Mouse (Mus musculus) embryonic facial prominence, embryonic 12.5 days (tissue): ENCODE measurements at regions not wholly inside any gene's neighbourhood (a gene's known extent, or its start where the extent isn't known, plus 50 kb on each side); places are given as distances from the start of the nearest gene placed in this dataset.
"Not testable (repeated sequence)": the region's sequence is repeated elsewhere in the genome, so short reads cannot be mapped to it uniquely, and the experiment has no call there.

ENCODE experiments used
- ATAC-seq: fragments of 200-750 bp; cut with Nextera tagmentation; 2 replicates; pipeline ENCODE4 v1.8.0; 2017; ENCODE audit not compliant: insufficient number of reproducible peaks, insufficient read depth, low FRiP score, low TSS enrichment
- H3K27ac ChIP-seq: fragments of 300-500 bp; sonication (generic); 2 replicates; pipeline ENCODE4 v1.5.1; 2016; ENCODE audit warnings: mild to moderate bottlenecking
- H3K27me3 ChIP-seq: fragments of 300-500 bp; sonication (generic); 2 replicates; pipeline ENCODE4 v1.6.1; 2016; ENCODE audit warnings: mild to moderate bottlenecking, moderate library complexity
- H3K36me3 ChIP-seq: fragments of 300-500 bp; sonication (generic); 2 replicates; pipeline ENCODE4 v1.6.1; 2016; ENCODE audit warnings: mild to moderate bottlenecking
- H3K4me1 ChIP-seq: fragments of 300-500 bp; sonication (generic); 2 replicates; pipeline ENCODE4 v1.6.1; 2016
- H3K4me2 ChIP-seq: fragments of 300-500 bp; sonication (generic); replicated peaks from 2 replicates; pipeline ENCODE4 v1.6.1; 2016; ENCODE audit warnings: mild to moderate bottlenecking, moderate library complexity
- H3K4me3 ChIP-seq: fragments of 300-500 bp; sonication (generic); 2 replicates; pipeline ENCODE4 v1.5.1; 2016; ENCODE audit warnings: mild to moderate bottlenecking
- H3K9ac ChIP-seq: fragments of 300-500 bp; sonication (generic); 2 replicates; pipeline ENCODE4 v1.6.1; 2016; ENCODE audit warnings: mild to moderate bottlenecking, moderate library complexity
- H3K9me3 ChIP-seq: fragments of 300-500 bp; sonication (generic); 2 replicates; pipeline ENCODE4 v1.6.1; 2016; ENCODE audit warnings: mild to moderate bottlenecking, moderate library complexity
- WGBS: fragments of 180-500 bp; shearing (Covaris S2); methylation state at CpG from one replicate; pipeline ENCODE4 v1.1.7; 2016; 5-methylcytosine and 5-hydroxymethylcytosine counted together

GRCm38 (mm10) chr14:120805816-120806552, 105.0 kb upstream of the Ipo5 start:
- WGBS, result 47% methylated on average over 12 of the region's 12 CpGs
- not testable (repeated sequence) for H3K9me3 ChIP-seq, H3K36me3 ChIP-seq, H3K4me2 ChIP-seq, H3K4me3 ChIP-seq, H3K9ac ChIP-seq, H3K27ac ChIP-seq, H3K4me1 ChIP-seq, H3K27me3 ChIP-seq
- peak; percentile 12; the same call in 1 of the 2 replicates for ATAC-seq

- H3K4me2 ChIP-seq, result no peak overlapping the region
- H3K9me3 ChIP-seq, result no peaks in the 10 kb centered on the region
- H3K27ac ChIP-seq, result no peak overlapping the region
- no peak overlapping the region for H3K4me3 ChIP-seq
- H3K36me3 ChIP-seq, result no peaks in the 10 kb centered on the region
- no peak; the same call in 1 of the 2 replicates for ATAC-seq
- no peak overlapping the region for H3K9ac ChIP-seq
- H3K4me1 ChIP-seq, result peaks cover 6% of the 10 kb centered on the region; the same call in 1 of the 2 replicates
- H3K27me3 ChIP-seq, result no peaks in the 10 kb centered on the region
- 34% methylated on average over 10 of the region's 10 CpGs for WGBS
Observed at GRCm38 (mm10) chr14:120806553-120806893, 104.5 kb upstream of the Ipo5 start.

DNA sequence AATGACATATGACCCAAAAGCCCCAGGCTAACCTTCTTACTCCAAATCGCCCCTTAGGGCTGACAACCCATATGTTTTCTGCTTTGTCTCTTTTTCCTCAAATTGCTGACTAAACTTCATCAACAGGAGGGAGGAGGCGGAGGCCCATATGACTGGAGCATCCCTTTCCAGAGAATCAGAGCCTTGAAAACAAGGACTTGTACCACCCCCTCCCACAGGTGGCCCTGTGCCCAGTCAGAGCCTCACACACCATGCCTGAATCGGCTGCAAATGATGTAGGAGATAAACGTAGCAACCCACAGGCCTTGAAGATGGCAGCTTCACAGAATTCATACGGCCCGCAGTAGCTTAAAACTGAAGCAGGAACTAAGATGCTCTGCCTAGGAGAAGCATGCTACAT, 101.7 kb upstream of the Ipo5 start:
- Histone ChIP-seq H3K4me1 (peaks cover 2% of the 10 kb centered on the region; the same call in 1 of the 2 replicates), H3K4me2 (no peak overlapping the region), H3K9ac (no peak overlapping the region), H3K27me3 (no peaks in the 10 kb centered on the region), H3K4me3 (no peak overlapping the region), H3K27ac (no peak overlapping the region), H3K36me3 (no peaks in the 10 kb centered on the region), H3K9me3 (no peaks in the 10 kb centered on the region)
- ATAC-seq, result no peak
- 92% methylated on average over 6 of the region's 6 CpGs for WGBS

DNA sequence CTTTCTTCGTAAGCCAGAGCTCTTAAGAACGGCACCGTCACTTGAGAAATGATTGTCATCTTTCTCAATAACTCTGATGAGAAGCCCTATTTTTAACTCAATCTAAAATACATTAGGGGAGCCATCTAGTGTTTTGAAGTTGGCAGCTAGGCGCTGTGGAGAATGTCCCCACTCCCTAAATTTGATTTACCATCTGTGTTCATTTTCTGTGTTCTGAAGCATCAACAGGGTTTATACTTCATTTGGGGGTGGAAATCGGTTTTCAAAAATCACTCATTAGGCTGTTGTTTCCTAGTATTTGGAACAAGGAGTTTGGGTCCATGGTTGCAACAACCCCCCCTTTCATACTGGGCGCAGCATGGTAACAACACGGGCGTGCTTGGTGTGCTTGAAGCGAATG, 97.1 kb upstream of the Ipo5 start:
- Histone ChIP-seq H3K4me1 (no peaks in the 10 kb centered on the region), H3K27ac (no peak overlapping the region), H3K27me3 (no peaks in the 10 kb centered on the region), H3K9ac (no peak overlapping the region), H3K4me2 (no peak overlapping the region), H3K4me3 (no peak overlapping the region), H3K36me3 (no peaks in the 10 kb centered on the region), H3K9me3 (no peaks in the 10 kb centered on the region)
- WGBS, result 87% methylated on average over 9 of the region's 9 CpGs
- ATAC-seq, result no peak

GRCm38 (mm10) chr14:120815126-120815525, 95.9 kb upstream of the Ipo5 start:
- not testable (repeated sequence) for H3K27me3 ChIP-seq, ATAC-seq, H3K4me1 ChIP-seq, H3K9me3 ChIP-seq, H3K9ac ChIP-seq, H3K27ac ChIP-seq, H3K36me3 ChIP-seq, H3K4me2 ChIP-seq, H3K4me3 ChIP-seq
- 84% methylated on average over 3 of the region's 3 CpGs for WGBS

GRCm38 (mm10) chr14:120816529-120816928, 94.5 kb upstream of the Ipo5 start:
- H3K27ac ChIP-seq, result no peak overlapping the region
- no peaks in the 10 kb centered on the region for H3K27me3 ChIP-seq
- H3K4me3 ChIP-seq, result no peak overlapping the region
- no peaks in the 10 kb centered on the region for H3K4me1 ChIP-seq
- WGBS, result 88% methylated on average over 2 of the region's 2 CpGs
- H3K9me3 ChIP-seq, result no peaks in the 10 kb centered on the region
- no peak overlapping the region for H3K9ac ChIP-seq
- no peaks in the 10 kb centered on the region for H3K36me3 ChIP-seq
- ATAC-seq, result no peak
- H3K4me2 ChIP-seq, result no peak overlapping the region

DNA sequence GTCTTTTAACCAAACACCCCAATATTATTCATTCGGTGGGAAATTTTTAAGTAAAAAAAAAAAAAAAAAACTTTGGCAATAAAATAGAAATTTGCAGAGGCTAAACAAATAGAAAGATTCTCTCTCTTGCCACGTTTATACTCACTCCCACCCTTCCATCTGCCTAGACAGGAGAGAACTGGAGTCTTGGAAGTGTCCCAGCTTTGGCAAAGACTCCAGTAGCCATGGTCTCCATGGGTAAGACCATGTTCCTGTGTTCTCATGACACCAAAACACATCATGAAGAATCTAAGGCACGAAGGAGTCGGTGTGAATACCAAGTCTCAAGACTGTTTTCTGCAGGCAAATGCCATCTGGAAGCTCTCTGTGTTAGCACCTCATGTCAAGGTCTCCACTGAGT, 84.8 kb upstream of the Ipo5 start:
- H3K27me3 ChIP-seq, result no peaks in the 10 kb centered on the region
- no peak overlapping the region for H3K27ac ChIP-seq
- no peak overlapping the region for H3K9ac ChIP-seq
- H3K4me2 ChIP-seq, result no peak overlapping the region
- H3K9me3 ChIP-seq, result no peaks in the 10 kb centered on the region
- 87% methylated on average over 4 of the region's 4 CpGs for WGBS
- no peak for ATAC-seq
- no peak overlapping the region for H3K4me3 ChIP-seq
- H3K4me1 ChIP-seq, result no peaks in the 10 kb centered on the region
- no peaks in the 10 kb centered on the region for H3K36me3 ChIP-seq

DNA sequence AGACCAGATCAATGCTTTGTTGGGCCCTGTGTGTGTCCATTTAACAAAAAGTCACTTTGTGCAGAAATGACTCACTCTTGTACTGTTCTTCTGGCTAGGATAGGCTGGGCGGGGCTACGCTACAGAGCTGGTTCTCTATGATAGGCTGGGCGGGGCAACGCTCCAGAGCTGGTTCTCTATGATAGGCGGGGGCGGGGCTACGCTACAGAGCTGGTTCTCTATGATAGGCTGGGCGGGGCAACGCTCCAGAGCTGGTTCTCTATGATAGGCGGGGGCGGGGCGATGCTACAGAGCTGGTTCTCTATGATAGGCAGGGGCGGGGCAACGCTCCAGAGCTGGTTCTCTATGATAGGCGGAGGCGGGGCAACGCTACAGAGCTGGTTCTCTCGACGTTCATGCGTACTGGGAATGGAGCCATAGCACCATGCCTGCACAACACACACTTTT, 80.6 kb upstream of the Ipo5 start:
- not testable (repeated sequence) for H3K27ac ChIP-seq

GRCm38 (mm10) chr14:120831397-120831796, 79.6 kb upstream of the Ipo5 start:
- no peak for ATAC-seq
- WGBS, result 61% methylated on average over 5 of the region's 5 CpGs

More for the DNA sequence above, 80.6 kb upstream of the Ipo5 start:
- not testable (repeated sequence) for H3K27me3 ChIP-seq, H3K4me3 ChIP-seq, H3K9ac ChIP-seq, H3K4me1 ChIP-seq, H3K36me3 ChIP-seq, H3K9me3 ChIP-seq, H3K4me2 ChIP-seq
- WGBS, result 30% methylated on average over 20 of the region's 20 CpGs
- ATAC-seq, result 0 out of 2 replicates have a peak, but pooled peaks have one; percentile 50

DNA sequence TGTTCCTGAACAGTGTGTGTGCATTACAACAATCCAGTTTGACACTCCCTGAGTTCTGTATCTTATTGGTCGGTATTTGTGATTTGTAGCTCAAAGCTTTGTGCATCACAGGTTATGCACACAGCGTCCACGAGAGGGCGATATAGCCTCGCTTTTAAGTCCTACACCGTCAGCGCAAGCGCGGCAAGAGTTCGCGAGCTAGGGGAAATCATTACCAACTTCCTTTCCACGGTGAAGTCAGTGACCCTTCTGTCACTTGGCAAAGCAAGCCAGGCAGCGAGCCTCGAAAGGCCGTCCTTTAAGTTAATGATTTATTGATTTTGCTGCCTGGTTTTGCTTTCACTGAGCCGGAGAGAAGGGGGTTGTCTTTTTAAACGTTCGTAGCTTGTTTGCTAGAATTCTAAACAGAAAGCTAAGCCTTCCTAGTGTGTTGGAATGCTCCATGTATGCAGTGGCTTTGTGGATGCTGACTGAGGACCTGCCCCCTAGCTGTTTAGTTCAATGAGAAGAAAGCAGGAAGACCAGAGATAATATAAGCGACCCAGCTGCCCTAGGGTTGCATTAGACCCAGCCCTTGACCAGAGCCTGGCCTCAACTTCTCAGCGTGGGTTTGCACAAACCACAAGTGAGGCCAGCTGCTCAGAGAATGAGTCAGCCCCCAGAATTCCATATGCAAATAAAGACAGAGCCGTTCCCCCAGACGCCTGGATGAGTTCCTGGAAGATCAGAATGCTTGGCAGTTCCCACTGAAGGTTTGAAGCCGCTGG, 79.0 kb upstream of the Ipo5 start:
- 0 out of 2 replicates have a peak, but pooled peaks have one; percentile 22 for ATAC-seq
- H3K27ac ChIP-seq, result peak overlapping the region; percentile 73
- H3K9ac ChIP-seq, result no peak overlapping the region
- peak overlapping the region; percentile 28 for H3K4me3 ChIP-seq
- H3K36me3 ChIP-seq, result no peaks in the 10 kb centered on the region
- no peaks in the 10 kb centered on the region for H3K27me3 ChIP-seq
- peaks cover 6% of the 10 kb centered on the region; the same call in 1 of the 2 replicates for H3K4me1 ChIP-seq
- peak overlapping the region; percentile 48 for H3K4me2 ChIP-seq
- H3K9me3 ChIP-seq, result no peaks in the 10 kb centered on the region
- 9% methylated on average over 23 of the region's 23 CpGs for WGBS

More at GRCm38 (mm10) chr14:120831397-120831796, 79.6 kb upstream of the Ipo5 start:
- Histone ChIP-seq H3K9me3 (no peaks in the 10 kb centered on the region), H3K4me1 (peaks cover 6% of the 10 kb centered on the region; the same call in 1 of the 2 replicates), H3K9ac (no peak overlapping the region), H3K27me3 (no peaks in the 10 kb centered on the region), H3K4me2 (no peak overlapping the region), H3K4me3 (no peak overlapping the region), H3K27ac (no peak overlapping the region), H3K36me3 (no peaks in the 10 kb centered on the region)

- WGBS, result 77% methylated on average over 4 of the region's 4 CpGs
Observed at GRCm38 (mm10) chr14:120834821-120835220, 76.2 kb upstream of the Ipo5 start.

DNA sequence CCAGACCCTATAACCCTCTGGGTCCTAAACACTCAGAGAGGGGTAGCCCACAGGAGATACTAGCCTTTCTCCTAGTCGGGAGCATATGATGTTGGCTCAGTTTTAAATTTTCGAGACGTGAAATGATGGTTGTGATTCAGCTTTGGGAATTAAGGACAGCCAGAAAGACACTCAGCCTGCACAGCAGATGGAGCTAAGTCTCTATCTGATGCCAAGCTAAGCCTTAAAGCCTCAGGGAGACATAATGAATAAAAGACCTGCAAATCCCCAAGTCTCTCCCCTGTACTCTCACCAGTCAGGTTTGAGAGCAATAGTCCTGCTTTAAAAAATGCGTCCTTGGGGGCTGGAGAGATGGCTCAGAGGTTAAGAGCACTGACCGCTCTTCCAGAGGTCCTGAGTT, 75.3 kb upstream of the Ipo5 start:
- H3K4me3 ChIP-seq, result no peak overlapping the region
- no peaks in the 10 kb centered on the region for H3K36me3 ChIP-seq
- no peak overlapping the region for H3K9ac ChIP-seq
- H3K4me2 ChIP-seq, result no peak overlapping the region
- no peak overlapping the region for H3K27ac ChIP-seq
- H3K9me3 ChIP-seq, result no peaks in the 10 kb centered on the region
- H3K27me3 ChIP-seq, result no peaks in the 10 kb centered on the region
- 56% methylated on average over 5 of the region's 5 CpGs for WGBS
- no peak for ATAC-seq
- peaks cover 15% of the 10 kb centered on the region for H3K4me1 ChIP-seq

More at GRCm38 (mm10) chr14:120834821-120835220, 76.2 kb upstream of the Ipo5 start:
- H3K4me1 ChIP-seq, result peaks cover 12% of the 10 kb centered on the region
- H3K27me3 ChIP-seq, result no peaks in the 10 kb centered on the region
- no peak overlapping the region for H3K9ac ChIP-seq
- ATAC-seq, result no peak
- no peak overlapping the region for H3K27ac ChIP-seq
- no peaks in the 10 kb centered on the region for H3K36me3 ChIP-seq
- H3K4me2 ChIP-seq, result no peak overlapping the region
- H3K9me3 ChIP-seq, result no peaks in the 10 kb centered on the region
- no peak overlapping the region for H3K4me3 ChIP-seq
